Mouse (Mus musculus) bone marrow macrophage, adult 2 months (primary cell): ENCODE measurements around the gene Opn5.

ENCODE experiments used
- CTCF ChIP-seq: IDR thresholded peaks from 2 replicates; pipeline ENCODE4 v1.5.1; 2012; ENCODE audit warnings: low read depth, mild to moderate bottlenecking, low read length, moderate library complexity
- POLR2A ChIP-seq: IDR thresholded peaks from 2 replicates; pipeline ENCODE4 v1.6.1; 2012; ENCODE audit warnings: mild to moderate bottlenecking, low read depth, low read length, borderline replicate concordance

- TF ChIP-seq POLR2A (no peak), CTCF (no peak)
Observed at GRCm38 (mm10) chr17:42580623-42581022, 30.6 kb downstream of the Opn5 start.
